Mouse (Mus musculus): ENCODE results near the gene Pwp2.

DNA sequence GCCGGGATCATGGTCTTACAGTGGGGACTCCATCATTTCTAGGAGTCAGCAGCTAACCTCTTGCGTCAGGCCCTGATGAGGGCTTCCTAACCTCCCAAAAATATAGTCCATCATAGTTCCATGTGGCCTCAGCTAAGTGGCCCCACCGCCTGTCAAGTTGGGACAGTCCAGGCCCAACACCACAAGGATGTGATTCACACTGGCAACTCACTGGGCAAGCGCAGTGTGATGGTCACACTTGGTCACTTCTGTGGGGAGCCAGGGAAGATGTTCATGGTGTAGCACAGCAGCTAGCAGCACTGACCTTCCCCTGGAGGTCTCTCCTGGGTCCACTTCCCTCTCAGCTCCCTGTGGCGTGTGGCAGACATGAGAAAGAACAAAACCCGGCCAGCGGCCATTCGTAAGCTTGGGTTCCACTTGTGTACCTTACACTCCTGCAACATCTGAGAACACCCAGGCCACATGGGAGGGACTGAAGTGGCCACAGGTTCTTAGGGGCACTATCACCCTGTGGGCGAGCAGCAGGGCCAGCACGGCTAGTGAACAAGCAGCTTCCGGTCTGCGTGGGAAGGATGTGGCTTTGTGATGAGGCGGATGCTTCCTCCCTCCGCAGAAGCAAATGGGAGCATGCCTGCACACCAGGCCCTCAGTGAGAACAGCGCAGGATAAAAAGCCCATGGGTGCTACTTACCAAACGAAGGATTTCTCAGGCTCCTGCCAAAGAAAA, 24.4 kb downstream of the Pwp2 start:
- no peak for TF ChIP-seq CTCF (IDR thresholded peaks at IDR 0.05; ENCODE audit: low read depth)
- TF ChIP-seq EP300 (IDR thresholded peaks at IDR 0.05; ENCODE audit: low read depth): no peak

All from heart, postnatal 0 days (tissue).